Mouse (Mus musculus) bone marrow macrophage, adult 2 months (primary cell): Measurements from ENCODE around the gene Tiam1.

Source experiments
- CTCF ChIP-seq: IDR thresholded peaks from 2 replicates; pipeline ENCODE4 v1.5.1; 2012; ENCODE audit warnings: low read depth, mild to moderate bottlenecking, low read length, moderate library complexity
- POLR2A ChIP-seq: IDR thresholded peaks from 2 replicates; pipeline ENCODE4 v1.6.1; 2012; ENCODE audit warnings: mild to moderate bottlenecking, low read depth, low read length, borderline replicate concordance

DNA sequence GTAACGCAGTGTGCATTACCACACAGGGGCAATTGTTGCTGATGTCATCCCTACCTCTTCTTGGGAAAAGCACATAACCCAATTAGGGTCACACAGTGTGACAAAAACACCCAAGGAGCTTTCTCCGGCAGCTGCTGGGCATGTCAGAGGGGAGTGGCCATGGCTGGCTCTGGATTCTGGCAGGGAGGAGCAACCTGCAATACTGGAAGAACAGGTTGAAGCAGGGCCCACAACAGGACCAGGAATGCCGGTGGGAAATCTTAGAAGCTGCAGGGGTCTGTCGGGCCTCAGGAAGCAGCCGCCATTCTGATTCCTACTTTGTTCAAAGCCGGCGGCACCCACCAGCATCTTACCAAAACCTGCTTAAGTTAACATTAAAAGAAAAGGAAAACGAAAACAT lies 189.0 kb downstream of the Tiam1 start:
- TF ChIP-seq CTCF (no peak), POLR2A (no peak)
